Mouse (Mus musculus) limb, embryonic 13.5 days (tissue): ENCODE data around the gene Cep162. TPM values are rescaled to one million over a fixed set of nuclear protein-coding genes. Genes with fewer than 3 reads are reported as not detected.

ENCODE experiments used
- ATAC-seq: fragments of 200-750 bp; cut with Nextera tagmentation; 2 replicates; pipeline ENCODE4 v1.8.0; 2017; ENCODE audit warnings: low read depth, moderate number of reproducible peaks, moderate TSS enrichment; ENCODE audit not compliant: low FRiP score
- H3K27ac ChIP-seq: fragments of 300-500 bp; sonication (generic); 2 replicates; pipeline ENCODE4 v1.5.1; 2015; ENCODE audit warnings: inconsistent platforms, mild to moderate bottlenecking, moderate library complexity
- H3K27me3 ChIP-seq: fragments of 300-500 bp; sonication (generic); 2 replicates; pipeline ENCODE4 v1.6.1; 2015; ENCODE audit warnings: mild to moderate bottlenecking, inconsistent platforms
- H3K36me3 ChIP-seq: fragments of 300-500 bp; sonication (generic); 2 replicates; pipeline ENCODE4 v1.6.1; 2015; ENCODE audit warnings: inconsistent platforms, mild to moderate bottlenecking, moderate library complexity
- H3K4me1 ChIP-seq: fragments of 300-500 bp; sonication (generic); 2 replicates; pipeline ENCODE4 v1.6.1; 2015; ENCODE audit warnings: inconsistent platforms
- H3K4me2 ChIP-seq: fragments of 300-500 bp; sonication (generic); replicated peaks from 2 replicates; pipeline ENCODE4 v1.6.1; 2015; ENCODE audit warnings: inconsistent platforms, mild to moderate bottlenecking, moderate library complexity
- H3K4me3 ChIP-seq: fragments of 300-500 bp; sonication (generic); 2 replicates; pipeline ENCODE4 v1.5.1; 2015; ENCODE audit warnings: moderate library complexity, mild to moderate bottlenecking, inconsistent platforms
- H3K9ac ChIP-seq: fragments of 300-500 bp; sonication (generic); 2 replicates; pipeline ENCODE4 v1.6.1; 2015; ENCODE audit warnings: mild to moderate bottlenecking, inconsistent platforms
- H3K9me3 ChIP-seq: fragments of 300-500 bp; sonication (generic); 2 replicates; pipeline ENCODE4 v1.6.1; 2016; ENCODE audit warnings: inconsistent platforms
- WGBS: fragments of 180-500 bp; shearing (Covaris S2); methylation state at CpG from one replicate; pipeline ENCODE4 v1.1.7; 2015; 5-methylcytosine and 5-hydroxymethylcytosine counted together
- polyA plus RNA-seq: library from polyadenylated mRNA; unstranded; fragments of >200 nt; fragmentation: Nextera tagmentation; extraction: Ambion mirVana; gene quantifications from 2 replicates; pipeline ENCODE4 v1.2.1, GENCODE M21; 2015

Cep162 gene
- 7.0 and 7.3 TPM in 2 replicates for polyA plus RNA-seq

DNA sequence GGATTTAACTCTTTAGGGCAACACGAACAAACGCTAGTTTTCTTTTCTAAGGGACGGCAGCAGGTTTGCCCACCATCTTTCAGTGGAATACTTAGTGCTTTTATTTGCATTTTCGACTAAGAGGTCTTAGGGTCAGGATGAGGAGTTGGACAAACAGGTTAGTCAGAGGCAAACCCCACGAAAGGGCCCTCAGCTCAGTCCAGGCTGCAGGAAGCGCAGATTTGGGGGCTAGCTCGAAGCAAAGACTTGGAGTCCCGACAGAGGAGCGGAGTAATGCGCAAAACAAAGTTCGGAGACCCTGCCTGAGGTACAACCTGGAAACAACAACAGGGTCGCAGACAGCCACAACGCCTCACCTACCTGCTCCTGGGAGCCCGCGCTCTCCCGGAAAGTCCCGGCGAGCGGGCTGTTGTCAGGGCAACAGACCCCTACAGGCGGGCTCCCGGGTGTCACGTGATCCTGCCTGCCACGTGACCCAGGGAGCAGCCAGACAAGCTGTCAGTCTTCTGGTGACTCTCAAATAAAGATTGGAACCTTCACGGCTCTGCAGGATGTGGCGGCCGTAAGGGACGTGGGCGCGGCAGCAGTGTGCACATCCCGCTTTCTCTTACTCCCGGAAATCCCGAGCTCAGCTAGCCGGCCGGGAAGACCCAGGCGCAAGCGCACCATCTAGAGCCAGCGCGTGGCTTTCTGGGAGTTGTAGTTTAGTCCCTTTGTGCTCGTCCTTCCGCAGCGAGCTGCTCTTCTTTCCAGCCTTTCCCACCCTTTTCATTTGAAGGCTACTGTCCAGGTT, at the start of gene Cep162:
Gene Cep162 (minus strand): TSS at position 634 of the 793 bp plus-strand sequence.
- Histone ChIP-seq H3K9ac (peak within 1 kb of the TSS; percentile 72), H3K4me3 (peak within 1 kb of the TSS; percentile 73), H3K4me1 (peaks cover 5% of the 10 kb centered on the region; the same call in 1 of the 2 replicates), H3K4me2 (peak within 1 kb of the TSS; percentile 79), H3K9me3 (no peaks in the 10 kb centered on the region), H3K27ac (peak within 1 kb of the TSS; percentile 44; the same call in 1 of the 2 replicates), H3K36me3 (peaks cover 3% of the 10 kb centered on the region; the same call in 1 of the 2 replicates), H3K27me3 (no peaks in the 10 kb centered on the region)
- under 1% methylated on average over 41 of the region's 41 CpGs for WGBS
- peak; percentile 98 for ATAC-seq

DNA sequence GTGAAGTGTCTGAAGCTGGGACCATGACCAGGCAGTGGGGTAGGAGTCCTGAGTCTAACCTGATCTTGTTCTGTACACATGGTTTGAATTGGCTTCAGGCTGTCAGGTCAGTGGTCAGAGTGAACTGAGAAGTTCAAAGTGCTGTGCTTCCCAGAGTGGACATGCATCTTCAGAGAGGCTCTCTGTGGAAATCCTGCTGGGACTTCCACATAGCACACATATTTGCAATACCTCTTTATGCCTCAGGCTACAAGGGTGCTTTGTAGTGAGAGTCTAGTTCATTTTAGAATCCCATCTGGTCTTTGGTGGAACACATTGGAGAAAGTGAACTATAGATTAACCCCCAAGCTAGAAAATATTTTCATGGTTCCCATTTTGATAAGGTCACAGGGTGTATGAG, 47.9 kb upstream of the Cep162 start:
- no peak overlapping the region for H3K4me2 ChIP-seq
- no peaks in the 10 kb centered on the region for H3K36me3 ChIP-seq
- ATAC-seq: no peak
- H3K27ac ChIP-seq: no peak overlapping the region
- no peak overlapping the region for H3K9ac ChIP-seq
- no peaks in the 10 kb centered on the region for H3K9me3 ChIP-seq
- peaks cover 2% of the 10 kb centered on the region; the same call in 1 of the 2 replicates for H3K27me3 ChIP-seq
- H3K4me3 ChIP-seq: no peak overlapping the region
- no peaks in the 10 kb centered on the region for H3K4me1 ChIP-seq

- WGBS: 56% methylated on average over 12 of the region's 12 CpGs
- no peak overlapping the region for H3K27ac ChIP-seq
- no peak for ATAC-seq
These were observed 43.6 kb upstream of the Cep162 start for GRCm38 (mm10) chr9:87298900-87299299.

DNA sequence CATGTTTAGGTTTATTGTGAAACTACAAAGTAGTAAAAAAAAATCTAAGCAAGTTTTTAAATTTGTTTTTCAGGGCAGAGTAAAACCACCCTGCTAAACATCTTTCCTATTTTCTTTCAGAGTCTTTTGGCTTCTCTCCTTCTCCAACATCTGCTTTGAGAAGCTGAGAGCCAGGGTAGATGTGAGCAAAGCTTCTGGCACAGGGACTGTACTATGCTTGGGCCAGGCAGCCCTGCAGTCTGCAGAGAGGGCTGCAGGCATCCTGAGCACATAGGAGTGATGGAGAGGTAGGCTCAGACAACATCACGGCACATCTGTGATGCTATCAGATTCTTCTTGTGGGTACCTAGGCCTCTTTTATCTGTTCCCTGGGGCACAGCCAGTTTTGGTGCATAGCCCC, 42.2 kb upstream of the Cep162 start:
- 67% methylated on average over 1 of the region's 1 CpGs for WGBS
- H3K4me2 ChIP-seq: no peak overlapping the region
- H3K9me3 ChIP-seq: no peaks in the 10 kb centered on the region
- no peak for ATAC-seq
- no peaks in the 10 kb centered on the region for H3K36me3 ChIP-seq
- H3K27me3 ChIP-seq: peaks cover 2% of the 10 kb centered on the region; the same call in 1 of the 2 replicates
- H3K4me3 ChIP-seq: no peak overlapping the region
- no peaks in the 10 kb centered on the region for H3K4me1 ChIP-seq
- H3K27ac ChIP-seq: no peak overlapping the region
- H3K9ac ChIP-seq: no peak overlapping the region

More at GRCm38 (mm10) chr9:87298900-87299299, 43.6 kb upstream of the Cep162 start:
- H3K4me3 ChIP-seq: no peak overlapping the region
- peaks cover 2% of the 10 kb centered on the region; the same call in 1 of the 2 replicates for H3K27me3 ChIP-seq
- no peaks in the 10 kb centered on the region for H3K36me3 ChIP-seq
- H3K9ac ChIP-seq: no peak overlapping the region
- H3K4me2 ChIP-seq: no peak overlapping the region
- H3K9me3 ChIP-seq: no peaks in the 10 kb centered on the region
- H3K4me1 ChIP-seq: no peaks in the 10 kb centered on the region

- H3K4me1 ChIP-seq: peaks cover 5% of the 10 kb centered on the region; the same call in 1 of the 2 replicates
- H3K9ac ChIP-seq: peak overlapping the region; percentile 72; the same call in 1 of the 2 replicates
- H3K27ac ChIP-seq: no peak overlapping the region
- H3K4me3 ChIP-seq: peak overlapping the region; percentile 73
- peak overlapping the region; percentile 79 for H3K4me2 ChIP-seq
- H3K27me3 ChIP-seq: no peaks in the 10 kb centered on the region
- H3K36me3 ChIP-seq: no peaks in the 10 kb centered on the region
- ATAC-seq: peak; percentile 79
- WGBS: 18% methylated on average over 6 of the region's 6 CpGs
- no peaks in the 10 kb centered on the region for H3K9me3 ChIP-seq
These were observed 327 bp upstream of the Cep162 start for GRCm38 (mm10) chr9:87255696-87256030.

DNA sequence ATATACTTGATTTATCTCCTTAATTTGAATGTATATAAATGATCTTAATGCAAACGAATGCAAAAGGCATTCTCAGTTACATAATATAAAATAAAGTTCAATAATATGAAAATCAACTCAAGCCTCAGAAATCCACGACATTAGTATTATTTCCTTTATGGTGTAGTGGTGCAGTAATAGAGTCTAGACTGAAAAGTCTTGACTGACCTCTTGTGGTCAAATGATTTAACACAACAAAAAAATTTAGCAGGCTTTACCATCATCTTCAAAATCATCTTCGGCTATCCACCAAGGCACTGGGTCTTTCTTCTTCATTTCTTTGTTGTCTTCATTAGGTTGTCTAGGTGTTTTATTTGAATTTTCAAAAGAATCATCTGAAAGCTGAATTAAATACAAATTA, 7.2 kb downstream of the Cep162 start:
- H3K4me2 ChIP-seq: no peak overlapping the region
- no peaks in the 10 kb centered on the region for H3K27me3 ChIP-seq
- H3K36me3 ChIP-seq: peaks cover 34% of the 10 kb centered on the region
- no peaks in the 10 kb centered on the region for H3K4me1 ChIP-seq
- no peak overlapping the region for H3K27ac ChIP-seq
- H3K4me3 ChIP-seq: no peak overlapping the region
- 43% methylated on average over 3 of the region's 3 CpGs for WGBS
- ATAC-seq: peak; percentile 59; the same call in 1 of the 2 replicates
- no peaks in the 10 kb centered on the region for H3K9me3 ChIP-seq
- H3K9ac ChIP-seq: no peak overlapping the region

GRCm38 (mm10) chr9:87247678-87248077, 7.7 kb downstream of the Cep162 start:
- Histone ChIP-seq H3K9me3 (no peaks in the 10 kb centered on the region), H3K36me3 (peaks cover 38% of the 10 kb centered on the region), H3K27ac (no peak overlapping the region), H3K4me2 (no peak overlapping the region), H3K27me3 (no peaks in the 10 kb centered on the region), H3K4me1 (no peaks in the 10 kb centered on the region), H3K9ac (no peak overlapping the region), H3K4me3 (no peak overlapping the region)
- no peak for ATAC-seq
- 84% methylated on average over 1 of the region's 1 CpGs for WGBS

- no peak overlapping the region for H3K9ac ChIP-seq
- no peaks in the 10 kb centered on the region for H3K9me3 ChIP-seq
- no peaks in the 10 kb centered on the region for H3K4me1 ChIP-seq
- H3K36me3 ChIP-seq: peaks cover 49% of the 10 kb centered on the region
- no peak overlapping the region for H3K4me2 ChIP-seq
- H3K27ac ChIP-seq: no peak overlapping the region
- WGBS: 75% methylated on average over 4 of the region's 4 CpGs
- ATAC-seq: no peak
- H3K4me3 ChIP-seq: no peak overlapping the region
- no peaks in the 10 kb centered on the region for H3K27me3 ChIP-seq
These were observed 42.1 kb downstream of the Cep162 start for GRCm38 (mm10) chr9:87213204-87213603.

DNA sequence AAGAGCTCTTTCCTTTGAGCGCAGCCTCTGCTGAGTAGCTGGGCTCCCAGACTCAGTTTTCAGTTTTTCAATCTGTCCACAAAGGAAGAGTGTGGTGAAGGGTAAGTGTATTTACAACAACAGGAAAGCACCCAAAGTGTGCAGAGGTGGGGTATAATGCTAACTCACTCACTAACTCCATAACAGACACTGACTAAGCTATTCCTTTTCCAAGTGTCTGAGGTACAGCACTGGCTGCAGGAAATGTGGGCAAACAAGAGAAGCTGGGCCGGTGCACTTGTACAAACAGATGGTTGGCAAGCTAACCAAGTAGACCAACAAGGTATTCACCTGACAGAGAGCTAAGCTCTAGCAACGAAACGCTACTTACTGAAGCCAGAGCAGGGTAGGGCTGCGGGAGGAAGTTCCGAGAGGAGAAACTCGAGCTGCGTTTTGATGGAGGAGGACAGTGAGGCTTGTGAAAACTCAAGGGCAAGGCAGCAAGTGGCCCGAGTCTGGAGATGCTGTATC, 44.5 kb downstream of the Cep162 start:
- Histone ChIP-seq H3K4me1 (no peaks in the 10 kb centered on the region), H3K4me2 (no peak overlapping the region), H3K4me3 (no peak overlapping the region), H3K9me3 (no peaks in the 10 kb centered on the region), H3K36me3 (peaks cover 59% of the 10 kb centered on the region), H3K27ac (no peak overlapping the region), H3K27me3 (no peaks in the 10 kb centered on the region), H3K9ac (no peak overlapping the region)
- WGBS: 92% methylated on average over 9 of the region's 9 CpGs
- ATAC-seq: no peak

GRCm38 (mm10) chr9:87202431-87202830, 52.9 kb downstream of the Cep162 start:
- Histone ChIP-seq H3K27ac (no peak overlapping the region), H3K9ac (no peak overlapping the region), H3K36me3 (peaks cover 66% of the 10 kb centered on the region), H3K4me1 (no peaks in the 10 kb centered on the region), H3K9me3 (no peaks in the 10 kb centered on the region), H3K4me2 (no peak overlapping the region), H3K27me3 (no peaks in the 10 kb centered on the region), H3K4me3 (no peak overlapping the region)
- no peak for ATAC-seq
- 94% methylated on average over 6 of the region's 6 CpGs for WGBS

DNA sequence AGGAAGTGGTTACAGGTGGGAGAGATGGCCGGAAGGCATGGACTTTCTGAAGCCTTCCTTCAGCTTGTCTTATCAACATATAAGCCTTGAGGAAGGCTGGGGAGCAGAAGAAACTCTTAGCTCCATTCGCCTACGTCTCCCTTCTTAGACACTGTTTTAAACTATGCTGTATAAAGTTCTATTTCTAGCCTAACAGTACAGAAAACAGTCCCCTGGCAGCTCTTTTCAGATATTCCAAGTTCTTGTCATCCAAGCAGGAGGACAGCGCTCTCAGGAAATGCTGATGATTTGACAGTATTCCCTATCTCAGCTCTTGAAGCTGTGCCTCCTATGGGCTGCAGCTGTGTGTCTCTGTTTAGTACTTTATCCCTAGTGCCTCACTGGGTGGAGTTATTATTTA, 54.4 kb downstream of the Cep162 start:
- H3K4me2 ChIP-seq: no peak overlapping the region
- no peak overlapping the region for H3K4me3 ChIP-seq
- peaks cover 58% of the 10 kb centered on the region for H3K36me3 ChIP-seq

DNA sequence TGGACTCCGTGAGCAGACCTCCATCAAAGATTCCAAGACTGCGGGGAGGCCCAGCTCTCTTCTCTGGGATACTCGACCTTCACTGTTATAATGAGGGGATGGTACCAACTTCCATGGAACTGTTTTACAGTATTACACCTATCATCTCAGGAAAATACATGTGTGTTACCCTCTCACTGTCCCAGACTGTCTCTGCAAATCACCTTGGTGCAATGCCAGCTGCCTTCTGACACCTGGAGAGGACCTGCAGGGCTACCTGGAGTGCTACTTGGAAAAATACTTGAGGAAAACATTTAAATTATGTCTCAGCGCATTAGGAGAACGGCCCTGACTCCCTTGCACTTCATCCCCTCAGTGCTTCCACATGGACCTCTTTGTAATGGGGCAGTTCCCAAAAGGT, 54.9 kb downstream of the Cep162 start:
- H3K9ac ChIP-seq: no peak overlapping the region
- H3K36me3 ChIP-seq: peaks cover 55% of the 10 kb centered on the region

More for the DNA sequence above, 54.4 kb downstream of the Cep162 start:
- Histone ChIP-seq H3K4me1 (no peaks in the 10 kb centered on the region), H3K27me3 (no peaks in the 10 kb centered on the region), H3K27ac (no peak overlapping the region), H3K9ac (no peak overlapping the region), H3K9me3 (no peaks in the 10 kb centered on the region)
- WGBS: 97% methylated on average over 4 of the region's 4 CpGs
- ATAC-seq: no peak

More for the DNA sequence above, 54.9 kb downstream of the Cep162 start:
- Histone ChIP-seq H3K4me3 (no peak overlapping the region), H3K27me3 (no peaks in the 10 kb centered on the region), H3K27ac (no peak overlapping the region), H3K4me1 (no peaks in the 10 kb centered on the region), H3K4me2 (no peak overlapping the region), H3K9me3 (no peaks in the 10 kb centered on the region)
- 94% methylated on average over 5 of the region's 5 CpGs for WGBS
- no peak for ATAC-seq
